Mouse (Mus musculus): ENCODE data around the gene Lpp.

Lpp gene

DNA sequence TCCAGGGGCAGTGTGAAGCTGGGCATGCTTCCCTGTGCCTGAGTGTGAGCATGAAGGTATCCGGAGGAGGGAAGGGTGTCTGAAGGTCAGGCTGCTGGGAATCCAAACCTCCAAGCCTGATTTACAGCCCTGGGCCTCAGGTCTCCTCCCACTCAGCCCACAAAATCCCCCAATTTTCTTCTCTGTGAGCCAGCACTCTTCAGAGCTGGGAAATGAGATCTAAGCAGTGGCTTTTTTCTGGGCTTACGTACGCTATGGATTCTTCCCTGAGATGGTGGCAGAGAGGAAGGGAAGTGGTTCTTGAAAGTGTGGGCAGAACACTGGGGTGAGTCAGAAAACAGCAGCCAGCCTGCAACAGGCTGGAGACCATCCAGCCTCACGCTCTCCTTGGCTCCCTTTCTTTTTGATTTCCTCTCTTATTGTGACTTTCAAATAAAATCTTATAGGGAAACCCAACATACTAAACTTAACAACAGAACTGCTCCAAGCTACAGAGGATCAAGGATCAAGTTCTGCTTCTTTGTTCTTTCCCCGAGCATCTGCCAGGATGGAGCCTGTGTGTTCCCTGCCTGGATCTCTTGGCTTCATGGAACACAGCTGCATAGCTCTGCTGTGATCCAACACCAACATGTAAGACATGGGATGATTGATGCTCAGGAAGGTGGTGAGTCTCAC, 648.7 kb downstream of the Lpp start:
- DNase-seq (ENCODE audit: low spot score in 2 of 2): no peak
